Mouse (Mus musculus): ENCODE data around the gene Tprg. TPM values are rescaled to one million over a fixed set of nuclear protein-coding genes. Genes with fewer than 3 reads are reported as not detected.

Tprg gene
- not detected in 2 replicates for polyA plus RNA-seq (2015; fragmentation: Nextera tagmentation; extraction: Ambion mirVana)

DNA sequence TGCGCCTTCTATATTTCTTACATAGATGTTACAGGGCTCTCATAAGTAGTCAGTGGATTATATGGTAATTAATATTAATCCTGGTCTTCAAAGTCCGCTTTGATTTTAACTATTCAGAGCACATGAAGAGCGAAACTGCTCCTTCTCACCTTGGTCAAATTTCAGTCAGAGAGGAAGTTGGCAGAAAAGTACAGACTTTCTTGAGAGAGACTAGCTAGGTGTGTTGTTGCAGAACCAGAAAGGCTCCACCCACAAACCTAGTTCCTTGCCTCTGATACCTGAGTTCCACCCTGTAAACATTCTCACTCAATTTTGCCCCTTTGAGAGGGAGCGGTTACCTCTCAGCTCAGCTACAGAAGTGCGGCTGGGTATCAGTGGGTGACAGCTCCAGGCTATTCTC lies at the start of gene Tprg:
Gene Tprg (plus strand): TSS at position 301 of the 400 bp plus-strand sequence.
- H3K9ac ChIP-seq (replicated peaks; ENCODE audit: low read length) = no peak within 1 kb of the TSS
- WGBS = 94% methylated on average over 5 of the region's 5 CpGs
- H3K27me3 ChIP-seq (ENCODE audit: insufficient read depth, low read length) = no peaks in the 10 kb centered on the region
- no peak within 1 kb of the TSS for H3K4me2 ChIP-seq (replicated peaks; ENCODE audit: low read depth, low read length)
- H3K4me3 ChIP-seq (ENCODE audit: low read length) = no peak within 1 kb of the TSS
- no peaks in the 10 kb centered on the region for H3K9me3 ChIP-seq (ENCODE audit: low read length)
- ATAC-seq (ENCODE audit: low FRiP score, low TSS enrichment) = no peak
- no peaks in the 10 kb centered on the region for H3K4me1 ChIP-seq (ENCODE audit: insufficient read depth, low read length)
- no peak within 1 kb of the TSS for H3K27ac ChIP-seq (ENCODE audit: low read length)
- H3K36me3 ChIP-seq (ENCODE audit: insufficient read depth, low read length) = no peaks in the 10 kb centered on the region

- H3K36me3 ChIP-seq (ENCODE audit: insufficient read depth, low read length) = no peaks in the 10 kb centered on the region
- 74% methylated on average over 11 of the region's 11 CpGs for WGBS
- H3K4me1 ChIP-seq (ENCODE audit: insufficient read depth, low read length) = no peaks in the 10 kb centered on the region
- no peak overlapping the region for H3K4me2 ChIP-seq (replicated peaks; ENCODE audit: low read depth, low read length)
- no peak overlapping the region for H3K27ac ChIP-seq (ENCODE audit: low read length)
- no peak for ATAC-seq (ENCODE audit: low FRiP score, low TSS enrichment)
- H3K9ac ChIP-seq (replicated peaks; ENCODE audit: low read length) = no peak overlapping the region
- no peaks in the 10 kb centered on the region for H3K9me3 ChIP-seq (ENCODE audit: low read length)
- H3K27me3 ChIP-seq (ENCODE audit: insufficient read depth, low read length) = no peaks in the 10 kb centered on the region
- no peak overlapping the region for H3K4me3 ChIP-seq (ENCODE audit: low read length)
These were observed 48.2 kb upstream of the Tprg start for GRCm38 (mm10) chr16:25238274-25239050.

DNA sequence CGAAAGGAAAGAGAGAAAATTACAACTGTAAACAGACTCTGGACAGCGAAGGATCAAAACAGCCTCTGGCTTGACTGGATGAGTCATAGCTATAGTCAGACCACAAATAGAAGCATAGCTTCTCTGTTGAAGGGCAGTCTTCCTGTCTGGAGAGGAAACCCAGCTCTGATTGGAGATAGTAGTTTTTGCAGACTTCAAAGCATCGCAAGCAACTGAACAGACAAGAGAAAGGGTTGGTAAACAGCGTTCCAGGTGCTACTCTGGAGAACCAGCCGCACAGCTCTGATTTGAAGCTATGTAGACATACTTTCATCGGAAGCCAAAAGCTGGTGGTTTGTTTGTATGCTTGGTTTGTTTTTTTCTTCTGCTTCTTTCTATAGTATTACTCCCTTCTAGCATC lies 37.7 kb upstream of the Tprg start:
- no peak for ATAC-seq (ENCODE audit: low FRiP score, low TSS enrichment)
- Histone ChIP-seq H3K36me3 (ENCODE audit: insufficient read depth, low read length) (no peaks in the 10 kb centered on the region), H3K9me3 (ENCODE audit: low read length) (no peaks in the 10 kb centered on the region), H3K4me1 (ENCODE audit: insufficient read depth, low read length) (no peaks in the 10 kb centered on the region), H3K4me3 (ENCODE audit: low read length) (no peak overlapping the region), H3K27me3 (ENCODE audit: insufficient read depth, low read length) (no peaks in the 10 kb centered on the region), H3K4me2 (replicated peaks; ENCODE audit: low read depth, low read length) (no peak overlapping the region; the same call in 1 of the 2 replicates), H3K9ac (replicated peaks; ENCODE audit: low read length) (no peak overlapping the region), H3K27ac (ENCODE audit: low read length) (no peak overlapping the region)
- WGBS = 74% methylated on average over 6 of the region's 6 CpGs

GRCm38 (mm10) chr16:25250129-25250749 lies 36.4 kb upstream of the Tprg start:
- WGBS = 71% methylated on average over 6 of the region's 6 CpGs
- no peak overlapping the region for H3K9ac ChIP-seq (replicated peaks; ENCODE audit: low read length)
- ATAC-seq (ENCODE audit: low FRiP score, low TSS enrichment) = no peak

GRCm38 (mm10) chr16:25251080-25251479 lies 35.5 kb upstream of the Tprg start:
- ATAC-seq (ENCODE audit: low FRiP score, low TSS enrichment) = no peak
- H3K27me3 ChIP-seq (ENCODE audit: insufficient read depth, low read length) = no peaks in the 10 kb centered on the region
- no peak overlapping the region for H3K4me2 ChIP-seq (replicated peaks; ENCODE audit: low read depth, low read length)
- H3K4me1 ChIP-seq (ENCODE audit: insufficient read depth, low read length) = no peaks in the 10 kb centered on the region
- H3K9ac ChIP-seq (replicated peaks; ENCODE audit: low read length) = no peak overlapping the region
- no peak overlapping the region for H3K27ac ChIP-seq (ENCODE audit: low read length)
- H3K9me3 ChIP-seq (ENCODE audit: low read length) = no peaks in the 10 kb centered on the region
- no peak overlapping the region for H3K4me3 ChIP-seq (ENCODE audit: low read length)
- H3K36me3 ChIP-seq (ENCODE audit: insufficient read depth, low read length) = no peaks in the 10 kb centered on the region
- WGBS = 87% methylated on average over 9 of the region's 9 CpGs

More at GRCm38 (mm10) chr16:25250129-25250749, 36.4 kb upstream of the Tprg start:
- H3K4me2 ChIP-seq (replicated peaks; ENCODE audit: low read depth, low read length) = no peak overlapping the region
- no peaks in the 10 kb centered on the region for H3K4me1 ChIP-seq (ENCODE audit: insufficient read depth, low read length)
- no peak overlapping the region for H3K27ac ChIP-seq (ENCODE audit: low read length)
- H3K27me3 ChIP-seq (ENCODE audit: insufficient read depth, low read length) = no peaks in the 10 kb centered on the region
- H3K9me3 ChIP-seq (ENCODE audit: low read length) = no peaks in the 10 kb centered on the region
- H3K36me3 ChIP-seq (ENCODE audit: insufficient read depth, low read length) = no peaks in the 10 kb centered on the region
- H3K4me3 ChIP-seq (ENCODE audit: low read length) = no peak overlapping the region

GRCm38 (mm10) chr16:25254646-25255045 lies 32.0 kb upstream of the Tprg start:
- H3K4me3 ChIP-seq (ENCODE audit: low read length) = no peak overlapping the region
- WGBS = 85% methylated on average over 6 of the region's 6 CpGs
- H3K27ac ChIP-seq (ENCODE audit: low read length) = no peak overlapping the region
- no peaks in the 10 kb centered on the region for H3K4me1 ChIP-seq (ENCODE audit: insufficient read depth, low read length)
- H3K9ac ChIP-seq (replicated peaks; ENCODE audit: low read length) = no peak overlapping the region
- no peaks in the 10 kb centered on the region for H3K27me3 ChIP-seq (ENCODE audit: insufficient read depth, low read length)
- no peak overlapping the region for H3K4me2 ChIP-seq (replicated peaks; ENCODE audit: low read depth, low read length)
- no peaks in the 10 kb centered on the region for H3K36me3 ChIP-seq (ENCODE audit: insufficient read depth, low read length)
- ATAC-seq (ENCODE audit: low FRiP score, low TSS enrichment) = no peak
- no peaks in the 10 kb centered on the region for H3K9me3 ChIP-seq (ENCODE audit: low read length)

GRCm38 (mm10) chr16:25255186-25255585 lies 31.4 kb upstream of the Tprg start:
- no peak overlapping the region for H3K27ac ChIP-seq (ENCODE audit: low read length)
- no peaks in the 10 kb centered on the region for H3K4me1 ChIP-seq (ENCODE audit: insufficient read depth, low read length)
- H3K4me3 ChIP-seq (ENCODE audit: low read length) = no peak overlapping the region
- no peaks in the 10 kb centered on the region for H3K27me3 ChIP-seq (ENCODE audit: insufficient read depth, low read length)
- WGBS = 72% methylated on average over 11 of the region's 11 CpGs
- H3K36me3 ChIP-seq (ENCODE audit: insufficient read depth, low read length) = no peaks in the 10 kb centered on the region
- no peak overlapping the region for H3K9ac ChIP-seq (replicated peaks; ENCODE audit: low read length)
- no peak for ATAC-seq (ENCODE audit: low FRiP score, low TSS enrichment)
- no peak overlapping the region for H3K4me2 ChIP-seq (replicated peaks; ENCODE audit: low read depth, low read length)
- H3K9me3 ChIP-seq (ENCODE audit: low read length) = no peaks in the 10 kb centered on the region

DNA sequence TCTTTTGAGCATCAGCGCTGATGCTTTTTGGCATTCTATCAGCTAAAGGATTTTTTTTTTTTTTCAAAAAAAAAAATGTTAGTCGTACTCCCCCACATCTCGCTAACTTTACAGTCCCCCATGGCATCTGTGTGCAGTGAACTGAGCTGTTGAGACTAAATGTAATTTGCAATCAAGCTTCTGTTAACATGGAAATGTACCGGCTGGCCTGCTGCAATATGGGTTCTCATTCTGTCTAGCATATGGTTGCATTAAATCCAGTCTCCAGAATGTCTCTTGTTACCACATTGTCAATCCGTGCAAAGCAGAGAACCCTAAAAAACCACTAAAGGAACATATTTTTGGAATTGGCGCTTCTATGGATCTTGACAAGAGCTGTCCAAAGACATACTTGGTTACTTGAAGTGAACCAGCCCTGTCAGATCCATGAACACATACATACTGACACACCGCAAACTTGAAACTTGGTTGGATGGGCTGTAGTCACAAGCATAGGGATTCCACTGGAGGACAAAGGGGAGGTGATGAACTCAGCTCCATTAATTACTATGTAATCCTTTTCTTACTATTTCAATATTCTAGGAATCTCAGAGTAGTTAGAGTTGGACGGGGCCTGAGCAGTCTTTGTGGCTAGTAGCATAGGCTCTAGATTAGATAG lies 30.9 kb upstream of the Tprg start:
- 74% methylated on average over 8 of the region's 8 CpGs for WGBS
- H3K4me1 ChIP-seq (ENCODE audit: insufficient read depth, low read length) = no peaks in the 10 kb centered on the region
- H3K4me3 ChIP-seq (ENCODE audit: low read length) = no peak overlapping the region
- ATAC-seq (ENCODE audit: low FRiP score, low TSS enrichment) = no peak
- no peaks in the 10 kb centered on the region for H3K27me3 ChIP-seq (ENCODE audit: insufficient read depth, low read length)
- H3K4me2 ChIP-seq (replicated peaks; ENCODE audit: low read depth, low read length) = no peak overlapping the region
- no peak overlapping the region for H3K9ac ChIP-seq (replicated peaks; ENCODE audit: low read length)
- no peak overlapping the region for H3K27ac ChIP-seq (ENCODE audit: low read length)
- H3K36me3 ChIP-seq (ENCODE audit: insufficient read depth, low read length) = no peaks in the 10 kb centered on the region
- no peaks in the 10 kb centered on the region for H3K9me3 ChIP-seq (ENCODE audit: low read length)

GRCm38 (mm10) chr16:25262306-25262705 lies 24.3 kb upstream of the Tprg start:
- no peak for ATAC-seq (ENCODE audit: low FRiP score, low TSS enrichment)
- H3K27ac ChIP-seq (ENCODE audit: low read length) = no peak overlapping the region
- no peaks in the 10 kb centered on the region for H3K36me3 ChIP-seq (ENCODE audit: insufficient read depth, low read length)
- 70% methylated on average over 5 of the region's 5 CpGs for WGBS
- peaks cover 3% of the 10 kb centered on the region; the same call in 1 of the 2 replicates for H3K27me3 ChIP-seq (ENCODE audit: insufficient read depth, low read length)
- H3K9ac ChIP-seq (replicated peaks; ENCODE audit: low read length) = no peak overlapping the region
- H3K4me1 ChIP-seq (ENCODE audit: insufficient read depth, low read length) = no peaks in the 10 kb centered on the region
- no peak overlapping the region for H3K4me3 ChIP-seq (ENCODE audit: low read length)
- no peaks in the 10 kb centered on the region for H3K9me3 ChIP-seq (ENCODE audit: low read length)
- no peak overlapping the region for H3K4me2 ChIP-seq (replicated peaks; ENCODE audit: low read depth, low read length)

DNA sequence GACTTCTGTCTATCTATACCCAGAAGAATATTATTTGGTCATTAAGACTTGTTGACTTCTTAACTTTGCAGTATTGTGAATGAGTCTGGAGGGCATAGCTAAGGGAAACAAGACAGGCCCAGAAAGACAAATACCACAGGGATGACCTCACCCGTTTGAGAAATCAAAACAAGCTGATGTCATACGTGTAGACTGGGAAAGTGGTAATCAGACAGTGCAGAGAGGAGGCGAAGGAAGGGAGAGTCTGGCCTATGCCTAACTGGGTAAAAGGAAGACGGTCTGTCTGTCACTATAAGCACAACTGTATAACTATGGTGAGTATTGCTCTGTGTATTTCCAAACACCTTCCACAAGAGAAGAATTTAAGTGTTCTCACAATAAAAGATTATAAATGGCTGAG lies 23.7 kb upstream of the Tprg start:
- Histone ChIP-seq H3K4me2 (replicated peaks; ENCODE audit: low read depth, low read length) (no peak overlapping the region), H3K9me3 (ENCODE audit: low read length) (no peaks in the 10 kb centered on the region), H3K27me3 (ENCODE audit: insufficient read depth, low read length) (peaks cover 3% of the 10 kb centered on the region; the same call in 1 of the 2 replicates), H3K27ac (ENCODE audit: low read length) (no peak overlapping the region), H3K36me3 (ENCODE audit: insufficient read depth, low read length) (no peaks in the 10 kb centered on the region), H3K4me1 (ENCODE audit: insufficient read depth, low read length) (no peaks in the 10 kb centered on the region), H3K9ac (replicated peaks; ENCODE audit: low read length) (no peak overlapping the region), H3K4me3 (ENCODE audit: low read length) (no peak overlapping the region)
- peak; percentile 31; the same call in 1 of the 2 replicates for ATAC-seq (ENCODE audit: low FRiP score, low TSS enrichment)
- WGBS = 65% methylated on average over 4 of the region's 4 CpGs
